Mouse (Mus musculus): ENCODE measurements around the gene Synpo2l. TPM values are rescaled to one million over a fixed set of nuclear protein-coding genes. Genes with fewer than 3 reads are reported as not detected.

Synpo2l gene
- polyA plus RNA-seq, 1 experiment from 2014 or later = 0.16 TPM

- no peaks in the 10 kb centered on the region for H3K9me3 ChIP-seq (replicated peaks; ENCODE audit: control insufficient read depth, low read length, poor library complexity, severe bottlenecking)
- H3K36me3 ChIP-seq (ENCODE audit: control insufficient read depth, insufficient read depth, low read length) = no peaks in the 10 kb centered on the region
- H3K4me2 ChIP-seq (ENCODE audit: low read length) = no peak within 1 kb of the TSS
- WGBS = 40% methylated on average over 11 of the region's 11 CpGs
- no peak within 1 kb of the TSS for H3K4me3 ChIP-seq (ENCODE audit: low read depth, low read length)
- no peaks in the 10 kb centered on the region for H3K27me3 ChIP-seq (ENCODE audit: control insufficient read depth, insufficient read depth, low read depth, low read length)
- ATAC-seq = no peak
- H3K4me1 ChIP-seq (ENCODE audit: control insufficient read depth, insufficient read depth, low read length) = no peaks in the 10 kb centered on the region
- H3K27ac ChIP-seq (ENCODE audit: low read length) = no peak within 1 kb of the TSS
- H3K9ac ChIP-seq (ENCODE audit: low read depth, low read length) = no peak within 1 kb of the TSS
Observed at GRCm38 (mm10) chr14:20656361-20656760, 11.8 kb downstream of the Synpo2l start, which contains the start of gene Myoz1. Gene Myoz1, minus strand, starts transcription at chr14:20656540.

GRCm38 (mm10) chr14:20655731-20656130 is 12.4 kb downstream of the Synpo2l start:
- Histone ChIP-seq H3K27ac (ENCODE audit: low read length) (no peak overlapping the region), H3K4me1 (ENCODE audit: control insufficient read depth, insufficient read depth, low read length) (no peaks in the 10 kb centered on the region), H3K9ac (ENCODE audit: low read depth, low read length) (no peak overlapping the region), H3K27me3 (ENCODE audit: control insufficient read depth, insufficient read depth, low read depth, low read length) (no peaks in the 10 kb centered on the region), H3K36me3 (ENCODE audit: control insufficient read depth, insufficient read depth, low read length) (no peaks in the 10 kb centered on the region), H3K4me2 (ENCODE audit: low read length) (no peak overlapping the region), H3K4me3 (ENCODE audit: low read depth, low read length) (no peak overlapping the region), H3K9me3 (replicated peaks; ENCODE audit: control insufficient read depth, low read length, poor library complexity, severe bottlenecking) (no peaks in the 10 kb centered on the region)
- 81% methylated on average over 9 of the region's 9 CpGs for WGBS
- ATAC-seq = no peak

- WGBS = 89% methylated on average over 9 of the region's 9 CpGs
- ATAC-seq = no peak
- Histone ChIP-seq H3K9me3 (replicated peaks; ENCODE audit: control insufficient read depth, low read length, poor library complexity, severe bottlenecking) (no peaks in the 10 kb centered on the region), H3K9ac (ENCODE audit: low read depth, low read length) (no peak overlapping the region), H3K4me1 (ENCODE audit: control insufficient read depth, insufficient read depth, low read length) (no peaks in the 10 kb centered on the region), H3K36me3 (ENCODE audit: control insufficient read depth, insufficient read depth, low read length) (no peaks in the 10 kb centered on the region), H3K27me3 (ENCODE audit: control insufficient read depth, insufficient read depth, low read depth, low read length) (no peaks in the 10 kb centered on the region), H3K4me2 (ENCODE audit: low read length) (no peak overlapping the region), H3K4me3 (ENCODE audit: low read depth, low read length) (no peak overlapping the region), H3K27ac (ENCODE audit: low read length) (no peak overlapping the region)
Observed at GRCm38 (mm10) chr14:20654690-20655421, 13.3 kb downstream of the Synpo2l start.

- no peaks in the 10 kb centered on the region for H3K4me1 ChIP-seq (ENCODE audit: control insufficient read depth, insufficient read depth, low read length)
- H3K4me2 ChIP-seq (ENCODE audit: low read length) = no peak overlapping the region
- no peaks in the 10 kb centered on the region for H3K9me3 ChIP-seq (replicated peaks; ENCODE audit: control insufficient read depth, low read length, poor library complexity, severe bottlenecking)
- no peak overlapping the region for H3K27ac ChIP-seq (ENCODE audit: low read length)
- H3K36me3 ChIP-seq (ENCODE audit: control insufficient read depth, insufficient read depth, low read length) = no peaks in the 10 kb centered on the region
- WGBS = 79% methylated on average over 4 of the region's 4 CpGs
- H3K27me3 ChIP-seq (ENCODE audit: control insufficient read depth, insufficient read depth, low read depth, low read length) = no peaks in the 10 kb centered on the region
- H3K4me3 ChIP-seq (ENCODE audit: low read depth, low read length) = no peak overlapping the region
- no peak for ATAC-seq
- H3K9ac ChIP-seq (ENCODE audit: low read depth, low read length) = no peak overlapping the region; the same call in 1 of the 2 replicates
Observed at GRCm38 (mm10) chr14:20651722-20652256, 16.4 kb downstream of the Synpo2l start.

- ATAC-seq = no peak
- Histone ChIP-seq H3K36me3 (ENCODE audit: control insufficient read depth, insufficient read depth, low read length) (no peaks in the 10 kb centered on the region), H3K4me2 (ENCODE audit: low read length) (no peak overlapping the region), H3K9ac (ENCODE audit: low read depth, low read length) (no peak overlapping the region), H3K4me3 (ENCODE audit: low read depth, low read length) (no peak overlapping the region), H3K9me3 (replicated peaks; ENCODE audit: control insufficient read depth, low read length, poor library complexity, severe bottlenecking) (no peaks in the 10 kb centered on the region), H3K4me1 (ENCODE audit: control insufficient read depth, insufficient read depth, low read length) (no peaks in the 10 kb centered on the region), H3K27me3 (ENCODE audit: control insufficient read depth, insufficient read depth, low read depth, low read length) (no peaks in the 10 kb centered on the region), H3K27ac (ENCODE audit: low read length) (no peak overlapping the region)
- WGBS = 72% methylated on average over 2 of the region's 2 CpGs
Observed at GRCm38 (mm10) chr14:20651000-20651399, 17.2 kb downstream of the Synpo2l start.

- H3K27me3 ChIP-seq (ENCODE audit: control insufficient read depth, insufficient read depth, low read depth, low read length) = no peaks in the 10 kb centered on the region
- H3K27ac ChIP-seq (ENCODE audit: low read length) = no peak overlapping the region
- no peaks in the 10 kb centered on the region for H3K9me3 ChIP-seq (replicated peaks; ENCODE audit: control insufficient read depth, low read length, poor library complexity, severe bottlenecking)
- no peak overlapping the region for H3K4me2 ChIP-seq (ENCODE audit: low read length)
- ATAC-seq = no peak
- H3K36me3 ChIP-seq (ENCODE audit: control insufficient read depth, insufficient read depth, low read length) = no peaks in the 10 kb centered on the region
- peaks cover 5% of the 10 kb centered on the region; the same call in 1 of the 2 replicates for H3K4me1 ChIP-seq (ENCODE audit: control insufficient read depth, insufficient read depth, low read length)
- H3K4me3 ChIP-seq (ENCODE audit: low read depth, low read length) = no peak overlapping the region
- no peak overlapping the region for H3K9ac ChIP-seq (ENCODE audit: low read depth, low read length)
Observed at GRCm38 (mm10) chr14:20646381-20646780, 21.8 kb downstream of the Synpo2l start.

GRCm38 (mm10) chr14:20645547-20645946 is 22.6 kb downstream of the Synpo2l start:
- no peaks in the 10 kb centered on the region for H3K27me3 ChIP-seq (ENCODE audit: control insufficient read depth, insufficient read depth, low read depth, low read length)
- WGBS = 33% methylated on average over 3 of the region's 3 CpGs
- ATAC-seq = no peak
- H3K9ac ChIP-seq (ENCODE audit: low read depth, low read length) = no peak overlapping the region
- H3K9me3 ChIP-seq (replicated peaks; ENCODE audit: control insufficient read depth, low read length, poor library complexity, severe bottlenecking) = no peaks in the 10 kb centered on the region
- H3K27ac ChIP-seq (ENCODE audit: low read length) = no peak overlapping the region
- H3K4me1 ChIP-seq (ENCODE audit: control insufficient read depth, insufficient read depth, low read length) = peaks cover 5% of the 10 kb centered on the region; the same call in 1 of the 2 replicates
- no peaks in the 10 kb centered on the region for H3K36me3 ChIP-seq (ENCODE audit: control insufficient read depth, insufficient read depth, low read length)
- H3K4me3 ChIP-seq (ENCODE audit: low read depth, low read length) = no peak overlapping the region
- H3K4me2 ChIP-seq (ENCODE audit: low read length) = no peak overlapping the region

- Histone ChIP-seq H3K9ac (ENCODE audit: low read depth, low read length) (peak overlapping the region; percentile 85), H3K4me1 (ENCODE audit: control insufficient read depth, insufficient read depth, low read length) (peaks cover 16% of the 10 kb centered on the region), H3K27ac (ENCODE audit: low read length) (peak overlapping the region; percentile 94), H3K4me3 (ENCODE audit: low read depth, low read length) (peak overlapping the region; percentile 89), H3K36me3 (ENCODE audit: control insufficient read depth, insufficient read depth, low read length) (no peaks in the 10 kb centered on the region), H3K27me3 (ENCODE audit: control insufficient read depth, insufficient read depth, low read depth, low read length) (no peaks in the 10 kb centered on the region), H3K4me2 (ENCODE audit: low read length) (peak overlapping the region; percentile 74), H3K9me3 (replicated peaks; ENCODE audit: control insufficient read depth, low read length, poor library complexity, severe bottlenecking) (no peaks in the 10 kb centered on the region)
- ATAC-seq = 0 out of 2 replicates have a peak, but pooled peaks have one; percentile 22
- 12% methylated on average over 10 of the region's 10 CpGs for WGBS
Observed at GRCm38 (mm10) chr14:20641438-20641875, 26.7 kb downstream of the Synpo2l start.

Measured in midbrain, embryonic 16.5 days (tissue).